Mouse (Mus musculus) C2C12 (cell line): ENCODE data around the gene Tbc1d1.

ENCODE experiments used
- CTCF ChIP-seq: IDR thresholded peaks from one replicate; pipeline ENCODE4 v1.5.1; 2011; ENCODE audit not compliant: control insufficient read depth, insufficient read depth, insufficient read length
- MAX ChIP-seq: IDR thresholded peaks from one replicate; pipeline ENCODE4 v1.6.1; 2011; ENCODE audit warnings: mild to moderate bottlenecking, control low read depth
- MYOG ChIP-seq: IDR thresholded peaks from one replicate; pipeline ENCODE4 v1.6.1; 2011; ENCODE audit not compliant: control insufficient read depth, insufficient read length; ENCODE audit errors: extremely low read depth
- USF1 ChIP-seq: IDR thresholded peaks from one replicate; pipeline ENCODE4 v1.6.1; 2011; ENCODE audit warnings: low read depth, mild to moderate bottlenecking, control low read depth, moderate library complexity

DNA sequence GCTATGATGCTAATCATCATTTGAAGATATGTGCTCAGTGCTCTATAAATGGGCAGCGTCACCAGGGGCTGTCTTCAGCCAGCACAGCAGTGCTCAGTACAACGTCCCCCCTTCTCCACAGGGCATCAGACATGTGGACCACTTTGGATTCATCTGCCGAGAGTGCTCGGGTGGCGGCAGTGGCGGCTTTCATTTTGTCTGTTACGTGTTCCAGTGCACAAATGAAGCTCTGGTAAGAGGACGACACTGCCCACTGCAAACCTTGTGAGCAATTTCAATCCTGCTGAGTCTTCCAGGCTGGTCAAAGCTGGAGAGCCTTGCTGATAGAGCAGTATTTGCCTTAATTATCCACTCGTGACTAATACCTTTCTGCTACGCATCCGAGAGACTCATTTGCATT lies 107.2 kb downstream of the Tbc1d1 start:
- TF ChIP-seq CTCF (no peak), MYOG (no peak), USF1 (no peak), MAX (no peak)
